Mouse (Mus musculus) layer of hippocampus, adult 11-12 months (tissue): ENCODE measurements at regions not wholly inside any gene's neighbourhood (a gene's known extent, or its start where the extent isn't known, plus 50 kb on each side); places are given as distances from the start of the nearest gene placed in this dataset.

Experiments
- DNase-seq: peaks from one replicate; pipeline ENCODE4 v3.0.0; 2022; ENCODE audit warnings: low spot score

DNA sequence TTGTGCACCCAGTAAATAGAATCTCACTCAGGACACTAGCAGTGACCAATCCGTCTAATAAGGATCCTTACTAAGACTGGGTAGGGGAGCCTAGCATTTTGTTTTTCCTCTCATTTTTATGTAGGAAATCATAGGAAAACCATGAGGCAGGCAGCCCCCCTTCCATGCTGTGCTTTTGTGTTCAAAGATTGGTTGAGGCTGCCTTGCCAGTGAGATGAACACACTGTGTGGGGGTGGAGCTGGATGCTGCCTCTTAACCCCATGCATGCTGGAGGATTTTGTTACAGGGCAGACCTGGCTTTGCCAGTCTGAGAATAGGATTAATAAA lies 162.8 kb downstream of the Cmpk2 start:
- peak; percentile 38 for DNase-seq

DNA sequence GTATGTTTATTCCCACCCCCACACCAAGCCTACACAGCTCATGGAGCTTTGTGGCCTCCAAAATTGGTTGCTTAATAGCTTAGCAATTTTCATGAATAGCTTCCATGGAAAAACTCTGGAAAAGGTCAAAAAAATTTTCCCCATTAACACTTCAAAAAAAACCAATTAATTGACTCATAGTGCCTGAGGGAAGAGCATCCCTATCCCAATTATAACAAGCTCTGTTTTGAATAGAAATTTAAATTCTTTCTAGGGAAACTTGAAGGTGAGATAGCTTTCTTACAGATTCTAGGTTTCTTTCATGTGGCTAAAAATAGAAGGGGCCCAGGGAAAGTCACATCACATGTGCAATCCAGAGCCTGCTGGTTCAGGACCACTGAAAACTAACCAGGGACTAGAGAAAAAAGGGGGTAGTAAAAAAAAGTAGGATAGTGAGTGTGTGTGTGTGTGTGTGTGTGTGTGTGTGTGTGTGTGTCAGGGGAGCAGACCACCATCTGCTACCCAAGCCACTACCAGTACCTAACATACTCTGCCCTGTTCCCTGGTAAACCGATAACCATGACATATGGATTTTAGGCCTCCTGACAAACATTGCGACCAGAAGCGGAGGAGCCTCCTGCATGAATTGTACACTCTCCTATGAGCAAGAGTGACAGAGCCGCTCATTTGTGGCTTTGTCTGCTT lies 162.2 kb downstream of the Cmpk2 start:
- DNase-seq, result no peak

DNA sequence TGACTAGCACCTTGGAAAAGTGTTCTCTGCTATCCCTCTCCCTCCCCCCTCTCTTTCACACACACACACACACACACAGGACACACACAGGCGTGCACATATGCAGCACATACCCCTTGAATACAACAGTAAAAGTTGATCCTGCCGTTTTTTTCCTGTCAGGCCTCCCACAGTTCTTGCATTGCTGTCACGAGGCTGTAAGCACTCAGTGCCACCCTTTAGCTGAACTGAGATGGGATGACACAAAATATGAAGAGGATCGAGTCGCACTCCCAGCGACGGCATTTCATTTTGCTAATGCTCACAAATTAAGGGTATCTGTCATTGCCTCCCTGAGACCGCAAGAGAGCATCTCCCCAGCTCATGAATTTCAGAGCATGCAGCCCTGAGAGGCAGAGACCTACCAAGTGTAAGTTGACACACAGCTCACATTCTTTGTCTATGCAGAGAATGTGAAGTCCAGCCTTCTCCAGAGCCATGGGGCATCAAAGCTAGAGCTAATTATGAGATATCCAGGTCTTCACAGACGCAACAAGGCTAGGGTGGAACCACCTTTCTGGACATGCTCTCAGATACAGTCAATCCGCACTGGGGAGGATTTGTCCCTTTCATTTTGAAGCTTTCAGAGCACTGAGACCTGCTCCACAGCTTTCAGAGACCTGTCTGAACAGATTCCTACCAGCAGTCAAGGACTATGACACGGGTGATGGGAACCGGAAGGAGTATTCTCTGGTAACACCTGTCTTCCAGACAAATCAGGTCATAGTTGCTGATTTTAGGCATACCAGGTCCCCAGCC lies 152.3 kb downstream of the Cmpk2 start:
- no peak for DNase-seq

DNA sequence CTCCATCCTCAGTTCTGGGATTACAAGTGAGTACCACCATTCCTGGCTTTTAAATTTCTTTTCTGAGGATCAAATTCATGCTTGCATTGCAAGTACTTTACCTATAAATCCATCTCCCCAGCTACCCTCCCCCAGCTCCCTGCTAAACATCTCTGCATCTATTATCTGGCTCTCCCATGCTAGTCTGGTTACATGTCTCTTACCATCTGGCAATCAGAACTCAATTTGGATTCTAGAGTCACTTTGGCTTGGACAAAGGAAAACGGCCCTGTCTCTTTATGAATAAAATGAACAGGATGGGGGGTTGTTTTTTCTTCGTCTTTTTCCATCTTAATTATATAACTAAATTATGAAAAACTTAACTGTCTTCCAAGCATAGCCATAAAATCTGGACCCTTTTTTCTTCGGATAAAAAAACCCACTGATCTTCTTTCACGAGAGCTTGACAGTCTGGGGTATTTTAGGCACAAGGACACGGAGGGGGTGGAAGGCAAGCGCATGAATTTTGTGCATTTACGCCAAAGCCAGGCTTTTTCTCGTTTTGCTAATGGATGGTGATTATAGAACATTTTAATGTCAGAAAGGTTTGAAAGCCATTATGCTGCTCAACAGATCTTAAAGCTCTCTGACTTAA lies 151.6 kb downstream of the Cmpk2 start:
- DNase-seq, result peak; percentile 5

DNA sequence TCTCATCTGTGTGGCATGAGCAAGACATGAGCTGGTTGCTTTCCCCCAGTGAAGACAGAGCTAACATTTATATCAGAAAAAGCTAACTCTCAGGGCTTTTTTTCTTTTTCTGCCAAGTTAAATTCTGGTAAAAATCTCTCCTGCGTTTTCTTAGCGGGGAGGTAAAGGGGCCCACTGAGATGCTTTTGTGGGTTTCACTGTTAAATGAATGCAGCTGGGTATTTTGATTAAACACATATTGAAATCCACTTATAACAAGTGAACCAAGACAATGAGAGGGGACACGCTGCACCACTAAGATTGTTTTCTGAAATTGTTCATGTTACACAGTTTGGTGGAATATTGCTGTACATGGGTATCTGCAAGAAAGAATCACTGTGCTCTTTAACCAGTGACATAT lies 149.0 kb downstream of the Cmpk2 start:
- DNase-seq, result no peak

DNA sequence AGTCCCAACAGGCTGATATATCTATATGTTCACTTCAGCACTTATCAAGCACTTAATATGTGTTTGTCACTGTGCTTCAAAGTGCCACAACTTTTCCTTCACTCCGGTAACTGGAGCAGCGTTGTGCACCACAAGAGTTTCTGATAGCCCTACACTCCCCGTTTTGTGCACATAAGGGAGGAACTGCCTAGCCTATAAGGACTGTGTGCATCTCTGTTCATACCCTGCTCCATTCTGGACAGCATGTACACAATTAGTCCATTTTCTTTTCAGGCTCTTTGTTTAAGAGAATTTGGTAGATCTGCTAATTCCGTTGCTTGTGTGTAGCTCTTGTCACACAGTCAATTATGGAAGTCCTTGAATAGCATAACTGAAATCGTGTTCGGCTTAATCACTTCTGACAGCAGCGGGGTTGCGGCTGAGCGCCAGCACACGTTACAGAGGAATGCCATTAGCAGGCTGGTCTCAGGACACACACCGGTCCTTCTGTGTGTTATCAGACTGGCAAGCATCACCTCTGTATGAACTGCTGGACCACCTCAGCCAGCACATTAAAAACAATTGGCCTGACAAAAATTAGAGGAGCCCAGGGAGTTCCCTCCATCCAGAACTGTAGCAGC lies 144.2 kb downstream of the Cmpk2 start:
- DNase-seq, result no peak

DNA sequence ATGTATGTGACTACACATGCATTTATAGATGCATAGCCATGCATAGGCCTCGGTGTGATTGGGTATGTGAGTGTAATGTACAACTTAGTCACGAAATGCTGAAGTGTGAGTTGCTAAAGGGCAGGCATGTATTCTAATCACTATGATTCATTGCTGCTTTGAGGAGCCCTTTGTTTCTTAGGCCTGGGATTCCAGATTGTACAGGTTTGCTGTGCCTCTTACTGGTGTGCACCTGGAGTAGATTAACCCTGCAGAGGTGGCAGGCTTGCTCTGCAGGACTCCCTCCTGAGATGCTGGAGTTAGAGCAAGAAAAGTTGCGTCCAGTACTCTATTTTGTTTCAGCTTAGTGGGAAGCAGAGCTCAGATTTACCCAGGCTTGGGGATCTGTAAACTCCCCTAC lies 141.1 kb downstream of the Cmpk2 start:
- no peak for DNase-seq

DNA sequence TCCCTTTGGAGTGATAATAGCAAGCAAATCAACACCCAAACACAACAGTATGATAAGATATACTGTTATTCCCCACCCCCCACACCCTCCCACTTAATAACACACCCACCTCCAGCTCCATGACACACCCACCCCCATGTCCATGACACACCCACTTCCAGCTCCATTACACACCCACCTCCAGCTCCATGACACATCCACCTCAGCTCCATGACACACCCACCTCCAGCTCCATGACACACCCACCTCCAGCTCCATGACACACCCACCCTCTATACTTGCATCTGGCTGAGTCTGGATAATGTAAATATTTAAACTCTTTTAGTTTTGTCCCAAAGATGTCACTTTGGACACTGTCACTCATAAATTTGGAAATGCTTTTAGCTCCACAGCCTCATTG lies 129.5 kb downstream of the Cmpk2 start:
- DNase-seq, result no peak

DNA sequence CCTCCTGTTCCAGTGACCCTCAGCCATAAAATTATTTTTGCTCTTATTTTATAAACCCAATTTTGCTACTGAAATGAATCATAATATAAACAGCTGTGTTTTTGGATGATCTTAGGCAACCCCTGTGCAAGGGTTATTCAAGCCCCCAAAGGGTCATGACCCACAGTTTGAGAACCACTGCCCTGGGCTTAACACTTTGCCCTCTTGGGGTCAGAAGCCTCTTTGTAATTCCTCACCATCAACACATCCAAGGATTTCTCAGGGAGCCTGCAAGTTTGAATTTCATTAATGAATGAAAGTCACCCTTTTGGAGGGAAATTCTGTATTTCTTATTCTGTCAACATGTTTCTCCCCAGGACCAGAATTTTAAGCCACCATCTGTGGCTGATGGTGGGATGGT lies 123.1 kb downstream of the Cmpk2 start:
- DNase-seq, result no peak

DNA sequence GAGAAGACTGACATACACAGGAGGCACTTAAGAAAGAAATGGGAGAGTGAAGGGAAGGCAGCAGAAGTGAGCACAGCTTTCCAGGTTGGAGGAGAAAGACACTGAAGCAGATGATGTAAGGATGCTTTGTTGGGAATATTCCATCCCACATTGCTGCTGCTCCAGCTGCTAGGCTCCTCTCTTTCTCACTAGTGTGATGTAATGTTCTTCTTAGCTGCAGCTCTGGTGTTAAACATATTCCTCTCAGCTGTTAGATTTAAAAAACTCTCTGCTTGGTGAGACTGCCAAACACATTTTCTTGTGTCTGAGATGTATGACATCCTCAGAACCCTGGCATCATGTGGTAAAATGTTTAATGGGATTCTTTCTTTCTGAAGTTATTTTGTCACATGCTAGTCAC lies 120.1 kb downstream of the Cmpk2 start:
- peak; percentile 11 for DNase-seq

DNA sequence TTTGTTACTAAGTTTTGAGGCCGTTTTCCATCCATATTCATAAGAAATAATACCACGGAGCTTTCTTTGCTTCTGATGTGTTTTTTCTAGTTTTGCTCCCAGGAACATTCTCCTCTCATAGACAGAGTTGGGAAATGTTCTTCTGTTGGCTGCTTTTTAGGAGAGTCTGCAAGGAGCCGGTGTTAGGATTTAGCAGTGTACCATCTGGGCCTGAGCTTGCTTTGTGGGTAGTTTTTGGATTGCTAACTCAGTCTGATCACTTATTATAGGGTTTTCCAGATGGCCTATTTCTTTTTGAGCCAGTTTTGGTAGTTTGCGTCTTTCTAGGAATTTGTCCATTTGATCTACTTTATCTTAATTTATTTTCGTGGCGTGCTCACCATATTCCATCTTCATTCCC lies 108.4 kb downstream of the Cmpk2 start:
- DNase-seq, result peak; percentile 62

DNA sequence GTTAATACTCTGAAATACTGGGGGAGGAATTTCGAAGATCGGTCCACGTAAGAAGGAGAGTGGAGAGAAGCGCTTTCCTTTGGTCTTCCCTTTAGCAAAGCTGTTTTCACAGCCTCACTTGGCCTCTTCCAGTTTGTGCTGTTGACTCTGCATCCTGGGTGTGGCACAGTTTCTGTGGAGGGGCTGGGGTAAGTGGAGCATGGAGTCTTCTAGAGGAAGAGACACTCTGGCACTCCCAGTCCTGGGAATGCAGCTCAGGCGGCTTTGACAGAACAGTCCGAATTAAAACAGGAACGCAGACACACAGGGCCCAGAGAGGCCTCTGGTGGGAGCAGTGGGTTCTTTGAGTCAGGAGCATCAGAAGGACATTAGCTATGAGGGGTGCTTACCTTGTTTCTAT lies 102.6 kb downstream of the Cmpk2 start:
- DNase-seq, result no peak

DNA sequence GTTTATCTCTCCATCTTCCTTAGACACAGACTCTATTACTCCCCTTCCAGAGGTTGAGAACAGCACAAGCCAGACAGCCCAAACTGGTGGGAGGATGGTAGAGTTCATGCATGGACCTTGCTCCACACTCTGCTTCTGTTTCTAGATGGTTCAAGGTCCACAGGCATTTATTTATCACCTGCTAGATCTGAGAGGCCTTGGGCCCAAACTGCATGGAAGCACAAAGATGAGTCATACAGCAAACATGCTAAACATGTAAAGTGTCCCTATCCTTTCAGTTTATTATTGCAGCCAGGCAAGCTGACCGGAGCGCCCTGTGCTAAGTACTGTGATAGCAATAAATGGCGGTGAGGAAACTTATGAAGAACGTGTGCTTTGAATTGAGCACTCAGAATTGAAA lies 98.4 kb downstream of the Cmpk2 start:
- DNase-seq, result no peak

DNA sequence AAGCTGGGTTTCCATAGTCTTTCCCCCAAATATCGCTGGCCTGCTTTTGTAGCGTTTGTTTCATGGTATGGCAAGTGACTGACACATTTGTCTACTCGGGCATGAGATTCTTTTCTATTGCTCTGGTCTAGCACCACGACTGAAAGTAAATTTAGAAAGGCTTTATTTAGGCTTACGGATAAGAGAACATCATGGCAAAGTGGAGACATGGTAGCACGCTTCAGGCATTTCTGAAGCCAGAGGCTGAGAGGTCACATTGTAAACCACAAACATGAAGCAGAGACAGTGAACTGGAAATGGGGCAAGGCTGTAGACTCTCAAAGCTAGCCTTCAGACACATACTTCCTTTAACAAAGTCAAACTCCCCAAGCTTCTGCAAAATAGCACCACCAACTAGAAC lies 93.9 kb downstream of the Cmpk2 start:
- no peak for DNase-seq

DNA sequence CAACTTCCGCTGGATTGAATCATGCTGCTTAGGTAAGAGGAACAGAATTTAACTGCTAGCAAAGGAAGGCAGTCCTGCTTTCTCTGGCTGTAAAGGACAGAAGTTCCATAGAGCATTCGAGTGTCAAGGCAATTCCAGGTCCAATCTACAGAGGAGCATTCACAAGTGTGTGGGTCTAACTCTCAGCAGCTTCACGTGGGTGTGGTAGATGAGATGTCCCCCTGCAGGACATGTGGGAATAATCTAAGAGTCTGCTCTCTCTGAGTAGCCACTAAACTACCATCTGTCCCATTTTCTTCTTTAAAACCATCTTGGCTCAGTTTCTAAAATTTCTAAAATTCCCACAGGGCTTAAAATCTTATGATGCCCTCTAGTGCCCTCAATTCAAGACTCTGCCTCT lies 90.6 kb downstream of the Cmpk2 start:
- no peak for DNase-seq

DNA sequence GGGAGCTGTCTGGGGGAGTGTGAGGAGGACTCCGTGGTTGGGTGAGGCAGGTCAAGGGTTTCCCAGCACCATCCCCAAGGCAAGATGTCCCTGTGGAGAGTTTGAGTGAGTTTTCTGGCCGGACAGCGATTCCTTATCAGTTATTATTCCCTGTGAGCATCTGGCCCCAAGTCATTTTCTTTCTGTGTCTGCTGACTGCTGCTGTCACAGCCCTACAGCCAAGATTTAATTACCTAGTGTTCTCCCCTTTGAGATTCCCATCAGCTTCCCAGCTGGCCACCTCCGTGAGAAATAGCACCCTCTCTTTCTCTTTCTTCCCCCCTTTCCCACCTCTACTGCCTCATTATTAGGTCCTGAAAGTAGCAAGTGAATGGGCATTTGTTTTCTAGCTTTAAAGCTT lies 88.4 kb downstream of the Cmpk2 start:
- no peak for DNase-seq

DNA sequence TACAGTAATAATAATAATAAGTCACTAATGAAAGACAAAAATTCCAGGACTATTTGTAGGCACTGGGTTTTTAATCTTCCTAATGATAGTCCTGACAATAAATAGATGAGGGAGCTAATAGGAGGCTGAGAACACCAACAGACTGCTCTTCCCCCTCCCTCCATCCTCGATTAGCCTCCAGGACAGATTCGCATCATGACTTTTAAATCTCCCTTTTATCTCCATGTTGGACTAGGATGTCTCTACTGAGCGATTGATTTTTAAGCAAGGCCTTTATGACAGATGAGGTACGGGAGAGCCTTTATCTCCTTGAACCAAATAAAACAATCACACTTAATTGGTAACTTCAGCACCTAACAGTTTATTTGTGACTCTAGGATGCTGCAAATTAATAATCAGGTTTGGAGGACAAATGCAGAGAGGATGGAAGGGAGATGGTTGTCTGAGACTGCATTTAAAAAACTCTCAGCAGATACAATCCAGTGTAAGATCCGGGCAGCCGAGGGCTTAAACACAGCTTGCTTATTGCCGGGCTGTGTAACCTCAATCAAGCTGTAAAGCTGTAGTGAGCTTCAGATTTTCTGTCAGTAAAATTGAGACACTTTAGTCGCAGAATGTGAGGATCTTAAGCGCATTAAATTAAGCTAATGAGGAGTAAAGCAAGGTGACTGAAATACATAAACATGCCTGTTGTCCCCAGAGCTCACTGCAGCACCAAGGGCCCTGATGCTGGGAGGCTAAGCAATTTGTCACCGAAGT lies 82.3 kb downstream of the Cmpk2 start:
- DNase-seq, result no peak

DNA sequence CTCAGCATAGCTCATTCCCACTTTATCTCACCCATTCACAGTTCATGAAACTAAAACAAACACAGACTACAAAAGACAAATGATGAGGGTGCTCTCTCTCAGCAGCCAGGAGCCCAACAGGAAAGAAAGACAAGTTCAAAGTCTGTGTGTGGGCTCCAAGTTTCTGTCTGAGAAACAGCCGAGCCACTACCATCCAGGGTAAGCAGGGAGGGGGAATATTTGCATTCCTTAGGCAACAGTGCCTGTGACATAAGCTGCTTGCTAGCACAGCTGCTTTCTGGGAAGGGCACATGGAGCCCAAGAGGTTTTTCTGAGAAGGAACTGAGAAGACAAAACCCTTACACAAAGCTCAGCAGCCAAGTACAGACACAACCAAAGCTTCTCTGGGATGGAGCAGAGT lies 78.5 kb downstream of the Cmpk2 start:
- no peak for DNase-seq

DNA sequence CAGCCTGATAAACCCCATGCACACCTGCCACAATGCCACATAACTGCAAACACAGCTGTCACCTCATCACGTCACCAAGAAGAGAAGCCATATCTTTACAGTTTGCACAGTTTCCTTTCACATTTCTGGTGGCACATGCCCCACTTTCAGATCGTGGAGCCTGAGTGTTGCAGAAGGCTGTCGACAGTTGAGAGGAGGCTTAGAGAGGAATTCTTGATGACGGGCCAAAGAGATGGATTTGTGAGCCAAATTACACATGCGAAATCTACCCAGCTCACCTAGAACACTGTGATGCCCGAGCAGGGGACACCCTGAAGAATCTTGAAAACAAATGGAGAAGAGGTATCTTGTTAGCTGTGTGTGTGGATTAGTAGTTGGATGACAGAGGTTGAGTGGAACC lies 77.4 kb downstream of the Cmpk2 start:
- no peak for DNase-seq

DNA sequence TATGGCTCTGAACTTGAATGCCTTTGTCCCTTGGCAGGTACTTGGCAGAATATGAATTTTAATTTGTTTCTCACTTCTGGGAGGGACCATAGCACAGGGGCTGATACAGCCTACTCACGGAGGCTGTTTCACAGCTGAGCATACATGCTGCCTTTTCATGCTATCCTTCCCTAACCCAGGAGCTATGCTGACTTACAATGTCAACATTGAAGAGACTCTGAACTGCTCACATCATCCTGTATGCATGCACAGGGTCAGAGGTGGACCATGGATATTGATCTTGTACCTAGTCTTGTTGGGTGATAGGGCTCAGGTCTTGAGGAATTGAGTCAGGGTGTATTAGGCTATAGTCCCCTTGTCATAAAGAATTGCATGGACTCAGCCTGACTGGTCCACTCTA lies 74.5 kb downstream of the Cmpk2 start:
- no peak for DNase-seq

DNA sequence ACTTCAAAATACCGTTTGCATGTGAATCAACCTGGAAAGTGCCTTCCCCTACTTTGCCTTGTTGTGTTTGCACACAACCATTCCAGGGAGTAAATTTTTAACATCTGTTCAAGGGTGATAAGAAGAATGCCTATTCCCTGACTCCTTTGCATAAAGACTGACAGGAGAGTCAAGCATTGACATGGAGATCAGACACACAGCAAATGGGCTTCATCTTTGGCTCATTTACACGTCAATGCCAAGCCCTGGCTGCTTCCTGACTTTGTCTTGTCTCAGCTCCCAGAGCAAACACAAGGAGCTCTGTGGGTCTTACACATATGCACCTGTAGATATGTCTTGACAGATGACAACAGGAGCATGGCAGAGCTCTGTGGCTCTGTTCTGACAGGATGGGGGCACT lies 73.4 kb downstream of the Cmpk2 start:
- no peak for DNase-seq

DNA sequence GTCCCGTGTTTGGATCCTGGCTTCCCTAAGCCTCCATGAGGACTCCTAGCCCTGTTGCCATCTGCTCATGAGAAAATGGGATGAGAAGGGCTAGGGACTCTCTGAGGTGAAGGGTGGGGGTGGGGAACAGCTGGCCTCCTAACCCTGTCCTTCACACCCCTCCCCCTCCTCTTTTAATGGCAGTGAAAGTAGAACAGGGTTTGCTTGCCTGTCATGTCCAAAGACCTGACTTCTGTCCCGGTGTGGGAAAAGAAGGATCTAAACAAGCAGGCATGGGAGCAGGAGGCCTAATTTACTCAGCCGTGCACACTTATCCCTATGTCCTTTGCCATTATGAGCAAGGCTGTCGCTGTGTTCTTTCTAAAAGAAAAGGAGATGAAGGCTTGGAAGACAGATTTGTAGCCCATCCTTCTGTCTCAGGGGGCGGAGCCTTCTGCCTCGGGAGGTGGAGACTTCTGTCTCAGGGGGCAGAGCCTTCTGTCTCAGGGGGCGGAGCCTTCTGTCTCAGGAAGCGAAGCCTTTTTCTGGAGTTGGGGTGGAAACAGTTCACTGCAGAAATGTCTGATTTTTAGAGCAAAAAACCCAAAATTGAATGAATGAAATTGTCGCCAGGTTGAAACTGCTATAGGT lies 66.4 kb downstream of the Cmpk2 start:
- DNase-seq, result no peak
